Mouse (Mus musculus): ENCODE data around the gene Pts. TPM values are rescaled to one million over a fixed set of nuclear protein-coding genes. Genes with fewer than 3 reads are reported as not detected.

Gene Pts
- polyA plus RNA-seq, 1 experiment from 2014 or later = 87.9 TPM

DNA sequence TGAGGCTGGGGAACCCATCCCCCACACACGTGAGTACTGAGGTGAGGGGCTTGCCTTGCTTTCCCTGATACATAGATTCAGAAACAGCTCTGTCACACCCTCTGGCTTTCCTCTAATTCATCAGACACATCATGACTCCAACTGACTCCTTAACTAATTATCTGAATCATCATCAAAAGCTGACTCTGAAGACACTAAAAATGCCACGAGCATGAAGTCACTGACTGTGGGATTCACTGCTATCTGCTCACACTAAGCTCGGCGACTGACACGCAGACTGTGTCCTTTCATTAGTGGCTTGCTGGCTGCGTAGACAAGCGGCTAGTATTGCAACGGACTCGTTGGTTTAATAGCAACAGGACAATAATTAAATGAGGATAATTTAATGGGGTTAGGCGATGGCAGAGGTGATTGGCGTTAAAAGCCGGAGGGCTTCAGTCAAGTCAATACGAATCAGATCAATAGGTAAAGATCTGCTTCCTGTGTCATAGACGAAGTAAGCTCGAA is 28.0 kb downstream of the Pts start:
- Histone ChIP-seq H3K4me1 (ENCODE audit: control insufficient read depth, insufficient read depth, low read length) (peaks cover 11% of the 10 kb centered on the region), H3K4me3 (ENCODE audit: low read depth, low read length) (peak overlapping the region; percentile 30), H3K27me3 (ENCODE audit: control insufficient read depth, insufficient read depth, low read length) (no peaks in the 10 kb centered on the region), H3K9me3 (replicated peaks; ENCODE audit: control insufficient read depth, low read length) (no peaks in the 10 kb centered on the region), H3K27ac (ENCODE audit: low read depth, low read length) (no peak overlapping the region), H3K36me3 (ENCODE audit: control insufficient read depth, insufficient read depth, low read length) (no peaks in the 10 kb centered on the region), H3K9ac (ENCODE audit: low read depth, low read length) (peak overlapping the region; percentile 34; the same call in 1 of the 2 replicates), H3K4me2 (peak overlapping the region; percentile 59)
- ATAC-seq (replicated peaks; ENCODE audit: insufficient number of reproducible peaks, low FRiP score, low TSS enrichment) = no peak
- 63% methylated on average over 15 of the region's 15 CpGs for WGBS (ENCODE audit: insufficient replicate concordance)

DNA sequence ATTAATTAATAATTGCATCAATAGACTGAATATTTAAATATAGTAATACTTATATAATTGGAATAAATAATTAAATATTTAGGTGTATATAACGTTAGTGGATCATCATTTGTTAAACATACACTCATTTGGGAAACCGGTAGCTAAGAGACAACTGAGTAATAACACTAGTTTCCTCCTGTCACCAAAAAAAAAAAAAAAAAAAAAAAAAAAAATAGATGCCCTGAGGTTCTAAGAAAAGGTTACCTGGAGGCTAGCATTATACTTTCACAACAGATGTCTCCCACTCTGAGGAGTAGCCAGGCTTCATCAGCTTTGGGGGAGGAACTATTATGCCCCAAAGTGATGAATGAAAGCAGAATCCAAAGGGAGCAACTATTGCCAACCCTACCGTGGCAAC is 28.7 kb downstream of the Pts start:
- Histone ChIP-seq H3K36me3 (ENCODE audit: control insufficient read depth, insufficient read depth, low read length) (no peaks in the 10 kb centered on the region), H3K9me3 (replicated peaks; ENCODE audit: control insufficient read depth, low read length) (no peaks in the 10 kb centered on the region), H3K4me3 (ENCODE audit: low read depth, low read length) (no peak overlapping the region), H3K4me2 (no peak overlapping the region), H3K4me1 (ENCODE audit: control insufficient read depth, insufficient read depth, low read length) (peaks cover 12% of the 10 kb centered on the region), H3K27me3 (ENCODE audit: control insufficient read depth, insufficient read depth, low read length) (no peaks in the 10 kb centered on the region), H3K9ac (ENCODE audit: low read depth, low read length) (no peak overlapping the region), H3K27ac (ENCODE audit: low read depth, low read length) (no peak overlapping the region)
- WGBS (ENCODE audit: insufficient replicate concordance) = 84% methylated on average over 3 of the region's 3 CpGs
- ATAC-seq (replicated peaks; ENCODE audit: insufficient number of reproducible peaks, low FRiP score, low TSS enrichment) = no peak

DNA sequence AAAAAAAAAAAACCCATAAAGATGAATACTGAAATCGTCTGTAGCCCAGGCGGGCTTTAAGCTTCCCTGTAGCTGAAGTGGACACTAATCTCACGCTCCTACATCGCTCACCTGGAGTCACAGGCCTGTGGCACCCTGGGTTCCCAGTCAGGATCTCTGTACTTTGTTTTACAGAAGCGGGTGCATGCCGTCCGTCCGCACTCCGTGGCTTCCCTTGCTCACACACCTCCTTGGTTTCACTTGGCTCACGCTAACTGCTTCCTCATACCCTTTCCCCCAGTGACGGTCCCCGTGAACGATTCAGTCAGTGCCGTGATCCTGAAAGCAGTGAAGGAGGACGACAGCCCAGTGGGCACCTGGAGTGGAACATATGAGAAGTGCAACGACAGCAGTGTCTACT is 29.7 kb downstream of the Pts start:
- 80% methylated on average over 16 of the region's 16 CpGs for WGBS (ENCODE audit: insufficient replicate concordance)
- Histone ChIP-seq H3K27me3 (ENCODE audit: control insufficient read depth, insufficient read depth, low read length) (no peaks in the 10 kb centered on the region), H3K9me3 (replicated peaks; ENCODE audit: control insufficient read depth, low read length) (no peaks in the 10 kb centered on the region), H3K4me1 (ENCODE audit: control insufficient read depth, insufficient read depth, low read length) (peaks cover 12% of the 10 kb centered on the region), H3K9ac (ENCODE audit: low read depth, low read length) (no peak overlapping the region), H3K36me3 (ENCODE audit: control insufficient read depth, insufficient read depth, low read length) (no peaks in the 10 kb centered on the region), H3K27ac (ENCODE audit: low read depth, low read length) (no peak overlapping the region), H3K4me2 (no peak overlapping the region), H3K4me3 (ENCODE audit: low read depth, low read length) (no peak overlapping the region)
- ATAC-seq (replicated peaks; ENCODE audit: insufficient number of reproducible peaks, low FRiP score, low TSS enrichment) = no peak

DNA sequence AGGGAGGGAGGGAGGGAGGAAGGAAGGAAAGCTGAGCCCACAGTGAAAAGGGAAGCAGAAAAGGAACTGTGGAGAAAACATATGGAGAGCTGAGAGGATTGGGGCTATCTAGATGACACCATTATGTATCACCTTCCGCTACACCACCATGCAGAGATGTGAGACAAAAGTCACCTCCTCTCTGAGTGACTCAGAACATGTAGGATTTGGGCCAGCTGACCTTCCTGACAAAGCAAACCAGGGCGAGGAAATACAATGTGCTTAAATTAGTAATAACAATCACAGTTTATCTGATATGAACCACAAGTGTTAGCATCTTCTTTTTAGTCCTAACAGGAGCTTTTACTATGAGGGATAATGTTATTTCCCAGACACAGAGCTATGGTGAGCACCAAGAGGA is 31.0 kb downstream of the Pts start:
- H3K9me3 ChIP-seq (replicated peaks; ENCODE audit: control insufficient read depth, low read length) = no peaks in the 10 kb centered on the region
- no peaks in the 10 kb centered on the region for H3K27me3 ChIP-seq (ENCODE audit: control insufficient read depth, insufficient read depth, low read length)
- H3K4me1 ChIP-seq (ENCODE audit: control insufficient read depth, insufficient read depth, low read length) = peaks cover 12% of the 10 kb centered on the region
- H3K4me3 ChIP-seq (ENCODE audit: low read depth, low read length) = no peak overlapping the region
- no peaks in the 10 kb centered on the region for H3K36me3 ChIP-seq (ENCODE audit: control insufficient read depth, insufficient read depth, low read length)
- no peak overlapping the region for H3K9ac ChIP-seq (ENCODE audit: low read depth, low read length)
- ATAC-seq (replicated peaks; ENCODE audit: insufficient number of reproducible peaks, low FRiP score, low TSS enrichment) = no peak
- no peak overlapping the region for H3K4me2 ChIP-seq
- 62% methylated on average over 2 of the region's 2 CpGs for WGBS (ENCODE audit: insufficient replicate concordance)
- no peak overlapping the region for H3K27ac ChIP-seq (ENCODE audit: low read depth, low read length)

DNA sequence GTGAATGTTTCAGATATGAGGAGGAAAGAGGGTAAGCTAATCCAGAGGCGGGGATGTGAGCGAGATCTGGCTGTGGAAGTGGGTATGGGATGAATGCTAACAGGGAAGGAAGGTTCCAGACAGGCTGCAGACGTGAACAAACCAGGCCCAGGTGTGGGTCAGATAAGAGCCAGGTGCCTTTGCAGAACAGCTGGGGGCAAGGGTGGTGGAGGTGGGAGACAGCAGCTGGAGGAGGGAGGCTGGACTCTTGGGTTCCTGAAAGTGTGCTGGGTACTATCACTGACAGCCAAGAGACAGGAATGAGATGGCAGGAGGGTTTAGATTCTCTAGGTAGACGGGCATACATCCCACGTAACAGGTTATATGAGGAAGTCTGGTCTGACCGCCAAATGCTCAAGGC is 31.4 kb downstream of the Pts start:
- WGBS (ENCODE audit: insufficient replicate concordance) = 55% methylated on average over 6 of the region's 6 CpGs
- no peak overlapping the region for H3K9ac ChIP-seq (ENCODE audit: low read depth, low read length)
- H3K4me3 ChIP-seq (ENCODE audit: low read depth, low read length) = no peak overlapping the region
- no peak overlapping the region for H3K4me2 ChIP-seq
- no peaks in the 10 kb centered on the region for H3K36me3 ChIP-seq (ENCODE audit: control insufficient read depth, insufficient read depth, low read length)
- no peak for ATAC-seq (replicated peaks; ENCODE audit: insufficient number of reproducible peaks, low FRiP score, low TSS enrichment)
- H3K27ac ChIP-seq (ENCODE audit: low read depth, low read length) = no peak overlapping the region
- peaks cover 12% of the 10 kb centered on the region for H3K4me1 ChIP-seq (ENCODE audit: control insufficient read depth, insufficient read depth, low read length)
- H3K27me3 ChIP-seq (ENCODE audit: control insufficient read depth, insufficient read depth, low read length) = no peaks in the 10 kb centered on the region
- no peaks in the 10 kb centered on the region for H3K9me3 ChIP-seq (replicated peaks; ENCODE audit: control insufficient read depth, low read length)

DNA sequence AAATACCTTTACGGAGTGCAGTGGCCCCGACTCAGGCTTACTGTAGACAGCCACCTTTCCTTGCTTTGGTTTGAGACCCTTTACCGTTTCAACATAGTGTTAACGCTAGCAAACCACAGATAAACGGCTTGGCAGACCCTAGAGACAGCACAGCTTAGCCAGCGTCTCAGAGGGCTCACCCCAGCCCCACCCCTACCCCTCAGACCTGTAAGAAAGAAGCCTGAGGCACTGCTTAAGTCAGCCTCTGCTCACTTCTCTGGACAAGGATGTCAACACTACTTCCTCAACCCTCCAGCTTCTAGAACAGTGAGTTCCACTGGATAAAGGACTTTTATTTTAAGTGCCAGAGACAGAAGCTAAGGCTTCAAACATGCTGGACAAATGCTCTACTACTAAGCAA is 32.0 kb downstream of the Pts start:
- no peaks in the 10 kb centered on the region for H3K27me3 ChIP-seq (ENCODE audit: control insufficient read depth, insufficient read depth, low read length)
- ATAC-seq (replicated peaks; ENCODE audit: insufficient number of reproducible peaks, low FRiP score, low TSS enrichment) = no peak
- H3K9me3 ChIP-seq (replicated peaks; ENCODE audit: control insufficient read depth, low read length) = no peaks in the 10 kb centered on the region
- H3K36me3 ChIP-seq (ENCODE audit: control insufficient read depth, insufficient read depth, low read length) = no peaks in the 10 kb centered on the region
- no peak overlapping the region for H3K4me3 ChIP-seq (ENCODE audit: low read depth, low read length)
- peaks cover 12% of the 10 kb centered on the region for H3K4me1 ChIP-seq (ENCODE audit: control insufficient read depth, insufficient read depth, low read length)
- peak overlapping the region; percentile 15 for H3K4me2 ChIP-seq
- no peak overlapping the region for H3K27ac ChIP-seq (ENCODE audit: low read depth, low read length)
- H3K9ac ChIP-seq (ENCODE audit: low read depth, low read length) = peak overlapping the region; percentile 44; the same call in 1 of the 2 replicates
- 14% methylated on average over 6 of the region's 6 CpGs for WGBS (ENCODE audit: insufficient replicate concordance)

DNA sequence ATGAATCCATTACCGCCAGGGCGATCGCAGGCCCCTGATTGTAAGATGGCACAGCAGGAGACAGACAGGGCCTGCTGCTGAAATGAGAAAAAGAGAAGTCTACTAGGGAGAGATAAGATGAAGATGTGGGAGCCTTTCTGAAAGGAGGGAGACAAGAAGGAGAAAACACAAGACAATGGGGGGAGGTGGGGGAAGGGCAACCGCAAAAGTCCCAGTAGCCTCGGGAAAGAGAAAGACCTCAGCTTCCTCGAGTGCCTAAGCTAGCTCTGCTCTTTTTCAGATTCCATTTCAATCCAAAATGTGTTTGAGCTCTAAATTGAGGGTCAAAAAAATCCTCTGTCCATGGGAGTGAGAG is 32.4 kb downstream of the Pts start:
- H3K4me1 ChIP-seq (ENCODE audit: control insufficient read depth, insufficient read depth, low read length) = peaks cover 12% of the 10 kb centered on the region
- H3K27ac ChIP-seq (ENCODE audit: low read depth, low read length) = no peak overlapping the region
- no peaks in the 10 kb centered on the region for H3K27me3 ChIP-seq (ENCODE audit: control insufficient read depth, insufficient read depth, low read length)
- H3K9me3 ChIP-seq (replicated peaks; ENCODE audit: control insufficient read depth, low read length) = no peaks in the 10 kb centered on the region
- H3K4me2 ChIP-seq = peak overlapping the region; percentile 15
- WGBS (ENCODE audit: insufficient replicate concordance) = 22% methylated on average over 6 of the region's 6 CpGs
- ATAC-seq (replicated peaks; ENCODE audit: insufficient number of reproducible peaks, low FRiP score, low TSS enrichment) = no peak
- no peaks in the 10 kb centered on the region for H3K36me3 ChIP-seq (ENCODE audit: control insufficient read depth, insufficient read depth, low read length)
- H3K9ac ChIP-seq (ENCODE audit: low read depth, low read length) = peak overlapping the region; percentile 44; the same call in 1 of the 2 replicates
- no peak overlapping the region for H3K4me3 ChIP-seq (ENCODE audit: low read depth, low read length)

DNA sequence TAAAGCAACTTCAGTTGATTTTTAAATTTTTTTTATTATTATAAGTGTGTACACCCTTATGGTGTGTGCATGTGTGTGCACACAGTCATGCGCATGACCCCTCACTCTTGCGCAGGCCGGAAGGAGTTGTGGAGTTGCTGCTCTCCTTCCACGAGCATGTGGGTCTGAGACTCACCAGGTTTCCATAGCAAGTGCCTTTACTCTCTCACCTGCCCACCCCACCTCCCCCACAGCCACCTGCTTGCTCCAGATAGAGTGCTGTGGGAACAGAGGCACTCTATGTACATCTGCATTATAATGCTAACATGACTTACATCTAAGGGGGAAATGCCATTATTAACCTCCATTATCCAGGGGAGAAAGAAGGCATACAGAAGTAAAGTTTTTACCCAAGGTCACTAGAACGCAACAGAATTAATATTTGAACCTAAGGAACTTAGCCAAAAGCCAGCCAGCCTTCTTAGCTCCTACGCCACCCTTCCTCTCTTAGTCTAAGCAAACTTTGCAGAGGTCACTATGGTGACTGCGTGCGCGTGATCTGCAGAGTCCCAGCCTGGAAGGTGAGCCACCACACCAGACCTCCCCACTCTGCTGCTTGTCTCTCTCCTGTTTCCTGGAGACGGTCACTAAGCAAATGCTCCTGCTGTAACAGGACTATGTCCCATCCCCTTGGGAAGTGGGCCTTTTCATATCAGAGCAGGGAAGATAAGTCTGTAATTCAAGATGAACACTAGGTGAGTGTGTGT is 32.9 kb downstream of the Pts start:
- no peak overlapping the region for H3K4me3 ChIP-seq (ENCODE audit: low read depth, low read length)
- H3K4me1 ChIP-seq (ENCODE audit: control insufficient read depth, insufficient read depth, low read length) = peaks cover 12% of the 10 kb centered on the region
- no peaks in the 10 kb centered on the region for H3K9me3 ChIP-seq (replicated peaks; ENCODE audit: control insufficient read depth, low read length)
- no peaks in the 10 kb centered on the region for H3K36me3 ChIP-seq (ENCODE audit: control insufficient read depth, insufficient read depth, low read length)
- 55% methylated on average over 10 of the region's 10 CpGs for WGBS (ENCODE audit: insufficient replicate concordance)
- H3K27ac ChIP-seq (ENCODE audit: low read depth, low read length) = no peak overlapping the region
- H3K4me2 ChIP-seq = peak overlapping the region; percentile 15
- H3K9ac ChIP-seq (ENCODE audit: low read depth, low read length) = no peak overlapping the region
- H3K27me3 ChIP-seq (ENCODE audit: control insufficient read depth, insufficient read depth, low read length) = no peaks in the 10 kb centered on the region
- no peak for ATAC-seq (replicated peaks; ENCODE audit: insufficient number of reproducible peaks, low FRiP score, low TSS enrichment)

DNA sequence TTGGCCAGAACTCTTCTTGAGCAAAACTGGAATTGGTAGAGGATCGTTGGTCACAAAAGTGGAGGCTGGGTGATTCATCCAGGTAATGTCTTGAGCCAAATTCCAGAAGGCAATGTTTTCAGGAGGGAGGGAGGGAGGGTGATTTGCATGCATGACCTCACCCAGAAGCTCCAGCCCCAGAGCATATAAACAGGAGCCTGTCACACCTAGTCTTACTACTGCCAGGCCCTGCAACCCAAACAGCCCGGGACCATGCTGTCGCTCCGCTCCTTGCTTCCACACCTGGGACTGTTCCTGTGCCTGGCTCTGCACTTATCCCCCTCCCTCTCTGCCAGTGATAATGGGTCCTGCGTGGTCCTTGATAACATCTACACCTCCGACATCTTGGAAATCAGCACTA is 34.2 kb downstream of the Pts start, which contains the start of gene Plet1:
TSS of gene Plet1 (plus strand) at position 215 of the 400 bp plus-strand sequence.
- Histone ChIP-seq H3K27ac (ENCODE audit: low read depth, low read length) (no peak within 1 kb of the TSS), H3K9me3 (replicated peaks; ENCODE audit: control insufficient read depth, low read length) (no peaks in the 10 kb centered on the region), H3K27me3 (ENCODE audit: control insufficient read depth, insufficient read depth, low read length) (no peaks in the 10 kb centered on the region), H3K4me2 (no peak within 1 kb of the TSS), H3K4me1 (ENCODE audit: control insufficient read depth, insufficient read depth, low read length) (peaks cover 12% of the 10 kb centered on the region), H3K36me3 (ENCODE audit: control insufficient read depth, insufficient read depth, low read length) (no peaks in the 10 kb centered on the region), H3K9ac (ENCODE audit: low read depth, low read length) (no peak within 1 kb of the TSS), H3K4me3 (ENCODE audit: low read depth, low read length) (no peak within 1 kb of the TSS)
- 63% methylated on average over 6 of the region's 6 CpGs for WGBS (ENCODE audit: insufficient replicate concordance)
- no peak; the same call in 1 of the 2 replicates for ATAC-seq (replicated peaks; ENCODE audit: insufficient number of reproducible peaks, low FRiP score, low TSS enrichment)

All from heart, embryonic 11.5 days (tissue).